In genomic region chr7:45182199-45182601, GRCm38 (mm10) we compare ENCODE assay signal across 8 mouse cellular contexts. TPM values are rescaled to one million over a fixed set of nuclear protein-coding genes. Genes with fewer than 3 reads are reported as not detected.
DNase-seq lines count a peak whose midpoint lies in the region; ATAC-seq and TF ChIP-seq lines count a peak whose summit lies in the region.

No protein-coding gene starts in this region.

- TF ChIP-seq CTCF in kidney, postnatal 0 days (IDR thresholded peaks at IDR 0.05; ENCODE audit: low read depth): no peak

- H3K9me3 ChIP-seq in heart, embryonic 13.5 days: no peaks in the 10 kb centered on the region
- no peaks in the 10 kb centered on the region for H3K9me3 ChIP-seq in kidney, postnatal 0 days (replicated peaks; ENCODE audit: low read length)
- no peaks in the 10 kb centered on the region for H3K9me3 ChIP-seq in liver, embryonic 12.5 days (replicated peaks)
- H3K9me3 ChIP-seq in stomach, embryonic 15.5 days: no peaks in the 10 kb centered on the region

- H3K4me1 ChIP-seq in heart, embryonic 13.5 days: peaks cover 21% of the 10 kb centered on the region
- H3K4me1 ChIP-seq in kidney, postnatal 0 days (replicated peaks; ENCODE audit: insufficient read depth, low read length): peaks cover 5% of the 10 kb centered on the region; the same call in 1 of the 2 replicates
- peaks cover 18% of the 10 kb centered on the region for H3K4me1 ChIP-seq in liver, embryonic 12.5 days
- H3K4me1 ChIP-seq in stomach, embryonic 15.5 days: peaks cover 7% of the 10 kb centered on the region; the same call in 1 of the 2 replicates

- WGBS in heart, embryonic 13.5 days: under 1% methylated on average over 34 of the region's 34 CpGs
- under 1% methylated on average over 33 of the region's 34 CpGs for WGBS in kidney, postnatal 0 days
- under 1% methylated on average over 34 of the region's 34 CpGs for WGBS in liver, embryonic 12.5 days (ENCODE audit: insufficient replicate concordance)
- WGBS in stomach, embryonic 15.5 days: under 1% methylated on average over 34 of the region's 34 CpGs

- H3K9ac ChIP-seq in heart, embryonic 13.5 days: peak overlapping the region; percentile 65
- no peak overlapping the region for H3K9ac ChIP-seq in kidney, postnatal 0 days (ENCODE audit: low read depth, low read length)
- H3K9ac ChIP-seq in liver, embryonic 12.5 days: 0 out of 2 replicates have a peak overlapping the region, but pooled peaks have one; percentile 7
- no peak overlapping the region for H3K9ac ChIP-seq in stomach, embryonic 15.5 days

- peaks cover 100% of the 10 kb centered on the region for H3K27me3 ChIP-seq in heart, embryonic 13.5 days (replicated peaks)
- peaks cover 71% of the 10 kb centered on the region for H3K27me3 ChIP-seq in kidney, postnatal 0 days (ENCODE audit: insufficient read depth, low read length)
- peaks cover 100% of the 10 kb centered on the region for H3K27me3 ChIP-seq in liver, embryonic 12.5 days (replicated peaks)
- peaks cover 93% of the 10 kb centered on the region for H3K27me3 ChIP-seq in stomach, embryonic 15.5 days (replicated peaks)

- no peak overlapping the region for H3K27ac ChIP-seq in heart, embryonic 13.5 days (replicated peaks)
- H3K27ac ChIP-seq in kidney, postnatal 0 days: no peak overlapping the region
- no peak overlapping the region for H3K27ac ChIP-seq in liver, embryonic 12.5 days
- H3K27ac ChIP-seq in stomach, embryonic 15.5 days: no peak overlapping the region

- peak; percentile 65; the same call in 1 of the 2 replicates for ATAC-seq in heart, embryonic 13.5 days (ENCODE audit: extremely low read depth, insufficient number of reproducible peaks, low FRiP score, low TSS enrichment)
- ATAC-seq in kidney, postnatal 0 days (replicated peaks; ENCODE audit: low FRiP score, low read depth): peak; percentile 81
- peak; percentile 91 for ATAC-seq in liver, embryonic 12.5 days
- peak; percentile 93 for ATAC-seq in stomach, embryonic 15.5 days (ENCODE audit: insufficient read depth, low FRiP score, low read depth)

- no peaks in the 10 kb centered on the region for H3K36me3 ChIP-seq in heart, embryonic 13.5 days
- no peaks in the 10 kb centered on the region for H3K36me3 ChIP-seq in kidney, postnatal 0 days (ENCODE audit: insufficient read depth, low read length)
- no peaks in the 10 kb centered on the region for H3K36me3 ChIP-seq in liver, embryonic 12.5 days
- no peaks in the 10 kb centered on the region for H3K36me3 ChIP-seq in stomach, embryonic 15.5 days

- H3K4me2 ChIP-seq in heart, embryonic 13.5 days: peak overlapping the region; percentile 69
- H3K4me2 ChIP-seq in kidney, postnatal 0 days (ENCODE audit: low read length): peak overlapping the region; percentile 52
- peak overlapping the region; percentile 69 for H3K4me2 ChIP-seq in liver, embryonic 12.5 days
- peak overlapping the region; percentile 66 for H3K4me2 ChIP-seq in stomach, embryonic 15.5 days

- DNase-seq in CD8-positive naive resting alpha-beta T cell, adult 2 months (ENCODE audit: low read depth in 2 of 2, low spot score in 2 of 2): peak; percentile 61 to 70
- DNase-seq in c-Kit-negative CD71-positive TER-119-positive erythroid progenitor cells, embryonic 14.5 days (ENCODE audit: low read depth, low spot score): peak; percentile 71
- peak; percentile 43 for DNase-seq in fat pad, adult 2 months (ENCODE audit: extremely low read depth, low read depth, low spot score)
- DNase-seq in kidney, postnatal 0 days (ENCODE audit: low spot score): peak; percentile 94
- peak; percentile 63 to 83 for DNase-seq in natural killer cell, adult 2 months (ENCODE audit: low spot score in 2 of 2)

- H3K4me3 ChIP-seq in heart, embryonic 13.5 days: peak overlapping the region; percentile 44
- 0 out of 2 replicates have a peak overlapping the region, but pooled peaks have one; percentile 13 for H3K4me3 ChIP-seq in kidney, postnatal 0 days (replicated peaks; ENCODE audit: low read depth, low read length)
- peak overlapping the region; percentile 47 for H3K4me3 ChIP-seq in liver, embryonic 12.5 days
- peak overlapping the region; percentile 32 for H3K4me3 ChIP-seq in stomach, embryonic 15.5 days (replicated peaks)

RNA-seq across cellular contexts. Expression of gene Pth2, which starts 1.4 kb away (rescaled TPM):
- polyA plus RNA-seq in heart, embryonic 13.5 days (2015; fragmentation: Nextera tagmentation; extraction: Ambion mirVana): not detected in 2 replicates
- polyA plus RNA-seq in kidney, postnatal 0 days (2015; fragmentation: Nextera tagmentation; extraction: Ambion mirVana): not detected in 2 replicates
- polyA plus RNA-seq in liver, embryonic 12.5 days (2016; fragmentation: Nextera tagmentation; extraction: Ambion mirVana): not detected in 2 replicates
- not detected in 2 replicates for polyA plus RNA-seq in stomach, embryonic 15.5 days (2015; fragmentation: Nextera tagmentation; extraction: Ambion mirVana)

RNA-seq across cellular contexts. Expression of gene Gfy, which starts 2.8 kb away (rescaled TPM):
- not detected in 2 replicates for polyA plus RNA-seq in heart, embryonic 13.5 days (2015; fragmentation: Nextera tagmentation; extraction: Ambion mirVana)
- polyA plus RNA-seq in kidney, postnatal 0 days (2015; fragmentation: Nextera tagmentation; extraction: Ambion mirVana): not detected in 2 replicates
- polyA plus RNA-seq in liver, embryonic 12.5 days (2016; fragmentation: Nextera tagmentation; extraction: Ambion mirVana): not detected in 2 replicates
- not detected in 2 replicates for polyA plus RNA-seq in stomach, embryonic 15.5 days (2015; fragmentation: Nextera tagmentation; extraction: Ambion mirVana)

RNA-seq across cellular contexts. Expression of gene Slc17a7, which starts 18.5 kb away (rescaled TPM):
- 2.9 and 3.6 TPM in 2 replicates for polyA plus RNA-seq in heart, embryonic 13.5 days (2015; fragmentation: Nextera tagmentation; extraction: Ambion mirVana)
- polyA plus RNA-seq in kidney, postnatal 0 days (2015; fragmentation: Nextera tagmentation; extraction: Ambion mirVana): 0.17 TPM in 2 replicates
- not detected in 2 replicates for polyA plus RNA-seq in liver, embryonic 12.5 days (2016; fragmentation: Nextera tagmentation; extraction: Ambion mirVana)
- 0.13 TPM in 1 of 2 replicates, not detected in the other for polyA plus RNA-seq in stomach, embryonic 15.5 days (2015; fragmentation: Nextera tagmentation; extraction: Ambion mirVana)

RNA-seq across cellular contexts. Expression of gene Ccdc155, which starts 22.5 kb away (rescaled TPM):
- polyA plus RNA-seq in heart, embryonic 13.5 days (2015; fragmentation: Nextera tagmentation; extraction: Ambion mirVana): 0.51 and 0.74 TPM in 2 replicates
- polyA plus RNA-seq in kidney, postnatal 0 days (2015; fragmentation: Nextera tagmentation; extraction: Ambion mirVana): 0.36 and 0.43 TPM in 2 replicates
- 0.07 and 0.13 TPM in 2 replicates for polyA plus RNA-seq in liver, embryonic 12.5 days (2016; fragmentation: Nextera tagmentation; extraction: Ambion mirVana)
- 0.55 and 0.64 TPM in 2 replicates for polyA plus RNA-seq in stomach, embryonic 15.5 days (2015; fragmentation: Nextera tagmentation; extraction: Ambion mirVana)

RNA-seq across cellular contexts. Expression of gene Aldh16a1, which starts 27.8 kb away (rescaled TPM):
- 31.8 and 33.4 TPM in 2 replicates for polyA plus RNA-seq in heart, embryonic 13.5 days (2015; fragmentation: Nextera tagmentation; extraction: Ambion mirVana)
- 55.4 and 62.7 TPM in 2 replicates for polyA plus RNA-seq in kidney, postnatal 0 days (2015; fragmentation: Nextera tagmentation; extraction: Ambion mirVana)
- 35.9 and 41.2 TPM in 2 replicates for polyA plus RNA-seq in liver, embryonic 12.5 days (2016; fragmentation: Nextera tagmentation; extraction: Ambion mirVana)
- polyA plus RNA-seq in stomach, embryonic 15.5 days (2015; fragmentation: Nextera tagmentation; extraction: Ambion mirVana): 49.3 and 58.7 TPM in 2 replicates

Comparison
In these comparisons a context has a peak if more than half of its experiments do, and no peak if none do; other contexts are left out.
1. DNase-seq: peak in every context shown above with its lines; median percentile 94 in kidney, postnatal 0 days; 73 in natural killer cell, adult 2 months; 71 in c-Kit-negative CD71-positive TER-119-positive erythroid progenitor cells, embryonic 14.5 days; 66 in CD8-positive naive resting alpha-beta T cell, adult 2 months; 43 in fat pad, adult 2 months.
2. H3K9ac ChIP-seq: peak in heart, embryonic 13.5 days (single experiment) and liver, embryonic 12.5 days (single experiment); none in kidney, postnatal 0 days (single experiment) and stomach, embryonic 15.5 days (single experiment).
3. Peak in every context shown above with its lines, with median percentiles within 50 percentile points of each other: ATAC-seq, H3K4me2 ChIP-seq and H3K4me3 ChIP-seq.